Mouse (Mus musculus) bone marrow macrophage, adult 2 months (primary cell): ENCODE measurements around the gene Tmed2. TPM values are rescaled to one million over a fixed set of nuclear protein-coding genes. Genes with fewer than 3 reads are reported as not detected.
"Not testable (repeated sequence)": the region's sequence is repeated elsewhere in the genome, so short reads cannot be mapped to it uniquely, and the experiment has no call there.

ENCODE experiments used
- H3K27ac ChIP-seq: 2 replicates; pipeline ENCODE4 v1.5.1; 2012; ENCODE audit warnings: low read depth, low read length; ENCODE audit not compliant: insufficient read depth
- H3K4me1 ChIP-seq: 2 replicates; pipeline ENCODE4 v1.6.1; 2012; ENCODE audit warnings: low read length; ENCODE audit not compliant: control insufficient read depth, insufficient read depth
- H3K4me3 ChIP-seq: 2 replicates; pipeline ENCODE4 v1.5.1; 2012; ENCODE audit warnings: mild to moderate bottlenecking, low read length, moderate library complexity; ENCODE audit not compliant: insufficient read depth
- CTCF ChIP-seq: IDR thresholded peaks from 2 replicates; pipeline ENCODE4 v1.5.1; 2012; ENCODE audit warnings: low read depth, mild to moderate bottlenecking, low read length, moderate library complexity
- POLR2A ChIP-seq: IDR thresholded peaks from 2 replicates; pipeline ENCODE4 v1.6.1; 2012; ENCODE audit warnings: mild to moderate bottlenecking, low read depth, low read length, borderline replicate concordance
- polyA plus RNA-seq: library from polyadenylated mRNA; stranded (reverse); fragments of >200 nt; gene quantifications from 2 replicates; pipeline ENCODE4 v1.2.4, GENCODE M21; 2012; ENCODE audit not compliant: missing spikeins, insufficient read depth, insufficient read length

The Tmed2 gene
- polyA plus RNA-seq: 339 and 358 TPM in 2 replicates

GRCm38 (mm10) chr5:124540383-124540786 is at the start of gene Tmed2:
Gene Tmed2 (plus strand): TSS chr5:124540695.
- peaks cover 12% of the 10 kb centered on the region for H3K4me1 ChIP-seq
- TF ChIP-seq CTCF (no peak), POLR2A (no peak)
- H3K4me3 ChIP-seq: peak within 1 kb of the TSS; percentile 82
- peak within 1 kb of the TSS; percentile 89 for H3K27ac ChIP-seq

- Histone ChIP-seq H3K4me1 (peaks cover 27% of the 10 kb centered on the region), H3K27ac (peak overlapping the region; percentile 62), H3K4me3 (no peak overlapping the region)
- no peak for TF ChIP-seq CTCF
- no peak for TF ChIP-seq POLR2A
Measured at GRCm38 (mm10) chr5:124491732-124492131, 48.8 kb upstream of the Tmed2 start.

GRCm38 (mm10) chr5:124492618-124493017 is 47.9 kb upstream of the Tmed2 start:
- peaks cover 35% of the 10 kb centered on the region for H3K4me1 ChIP-seq
- no peak overlapping the region for H3K4me3 ChIP-seq
- peak overlapping the region; percentile 62 for H3K27ac ChIP-seq
- TF ChIP-seq CTCF (no peak), POLR2A (no peak)

GRCm38 (mm10) chr5:124493455-124493854 is 47.0 kb upstream of the Tmed2 start:
- no peak for TF ChIP-seq POLR2A
- TF ChIP-seq CTCF: no peak
- Histone ChIP-seq H3K27ac (no peak overlapping the region; the same call in 1 of the 2 replicates), H3K4me1 (peaks cover 43% of the 10 kb centered on the region), H3K4me3 (no peak overlapping the region)

GRCm38 (mm10) chr5:124495547-124495946 is 44.9 kb upstream of the Tmed2 start:
- TF ChIP-seq POLR2A (no peak), CTCF (no peak)
- Histone ChIP-seq H3K4me1 (peaks cover 49% of the 10 kb centered on the region), H3K4me3 (no peak overlapping the region), H3K27ac (no peak overlapping the region)

GRCm38 (mm10) chr5:124496614-124497514 is 43.6 kb upstream of the Tmed2 start:
- TF ChIP-seq POLR2A: no peak
- no peak for TF ChIP-seq CTCF
- Histone ChIP-seq H3K4me3 (no peak overlapping the region), H3K4me1 (peaks cover 41% of the 10 kb centered on the region), H3K27ac (peak overlapping the region; percentile 79)

- H3K4me3 ChIP-seq: no peak overlapping the region
- H3K4me1 ChIP-seq: peaks cover 27% of the 10 kb centered on the region
- H3K27ac ChIP-seq: peak overlapping the region; percentile 79
- TF ChIP-seq POLR2A (no peak), CTCF (no peak)
Measured at GRCm38 (mm10) chr5:124498221-124498876, 42.1 kb upstream of the Tmed2 start.

GRCm38 (mm10) chr5:124499001-124499400 is 41.5 kb upstream of the Tmed2 start:
- peaks cover 25% of the 10 kb centered on the region for H3K4me1 ChIP-seq
- no peak overlapping the region for H3K4me3 ChIP-seq
- TF ChIP-seq CTCF: no peak
- H3K27ac ChIP-seq: peak overlapping the region; percentile 79

GRCm38 (mm10) chr5:124500037-124500436 is 40.5 kb upstream of the Tmed2 start:
- not testable (repeated sequence) for H3K4me3 ChIP-seq, H3K27ac ChIP-seq
- peaks cover 25% of the 10 kb centered on the region for H3K4me1 ChIP-seq

- H3K27ac ChIP-seq: no peak overlapping the region
- TF ChIP-seq CTCF (no peak), POLR2A (no peak)
- no peak overlapping the region for H3K4me3 ChIP-seq
- H3K4me1 ChIP-seq: peaks cover 25% of the 10 kb centered on the region
Measured at GRCm38 (mm10) chr5:124500573-124500972, 39.9 kb upstream of the Tmed2 start.
